Comparison of ENCODE assay signal across 30 mouse cellular contexts in genomic region chr16:90335499-90335898, GRCm38 (mm10). TPM values are rescaled to one million over a fixed set of nuclear protein-coding genes. Genes with fewer than 3 reads are reported as not detected.
DNase-seq lines count a peak whose midpoint lies in the region; ATAC-seq and TF ChIP-seq lines count a peak whose summit lies in the region.
"Had no signal": no experiment of that assay in that cellular context is flagged by ENCODE, and none has a peak within 500 bp of the region (broad histone marks: within the 10 kb centered on the region; RNA-seq: fewer than 3 reads in every experiment).

No protein-coding gene starts in this region.

- 76% methylated on average over 14 of the region's 14 CpGs for WGBS in kidney, embryonic 15.5 days
- 67% methylated on average over 14 of the region's 14 CpGs for WGBS in stomach, embryonic 15.5 days
- WGBS in stomach, postnatal 0 days, result 68% methylated on average over 14 of the region's 14 CpGs

- no peak for TF ChIP-seq CTCF in stomach, postnatal 0 days (IDR thresholded peaks at IDR 0.05; ENCODE audit: low read depth)

- no peak for ATAC-seq in kidney, embryonic 15.5 days (replicated peaks; ENCODE audit: low FRiP score)
- no peak for ATAC-seq in stomach, embryonic 15.5 days (ENCODE audit: insufficient read depth, low FRiP score, low read depth)
- ATAC-seq in stomach, postnatal 0 days (ENCODE audit: low FRiP score, low TSS enrichment), result no peak
- ATAC-seq: forebrain, embryonic 15.5 days; intestine, embryonic 16.5 days; midbrain, embryonic 13.5 days had no signal

- peaks cover 3% of the 10 kb centered on the region; the same call in 1 of the 2 replicates for H3K36me3 ChIP-seq in kidney, embryonic 15.5 days
- no peaks in the 10 kb centered on the region for H3K36me3 ChIP-seq in stomach, embryonic 15.5 days
- no peaks in the 10 kb centered on the region for H3K36me3 ChIP-seq in stomach, postnatal 0 days (ENCODE audit: control insufficient read depth, insufficient read depth, low read length)
- H3K36me3 ChIP-seq: forebrain, embryonic 10.5 days; forebrain, embryonic 15.5 days; G1E; hindbrain, embryonic 13.5 days; limb, embryonic 13.5 days; midbrain, embryonic 13.5 days had no signal

- TF ChIP-seq EP300 in stomach, postnatal 0 days (optimal IDR thresholded peaks at IDR 0.05), result no peak

- H3K4me3 ChIP-seq in kidney, embryonic 15.5 days (replicated peaks), result no peak overlapping the region
- H3K4me3 ChIP-seq in stomach, embryonic 15.5 days (replicated peaks), result no peak overlapping the region
- H3K4me3 ChIP-seq in stomach, postnatal 0 days (ENCODE audit: low read depth, low read length), result no peak overlapping the region
- H3K4me3 ChIP-seq: forebrain, embryonic 10.5 days; forebrain, embryonic 15.5 days; heart, adult 2 months; hindbrain, embryonic 13.5 days; limb, embryonic 13.5 days; megakaryocyte, embryonic 14.5 days; midbrain, embryonic 13.5 days had no signal

- 0 out of 2 replicates have a peak overlapping the region, but pooled peaks have one; percentile 6 for H3K4me2 ChIP-seq in kidney, embryonic 15.5 days
- peak overlapping the region; percentile 16; the same call in 1 of the 2 replicates for H3K4me2 ChIP-seq in stomach, embryonic 15.5 days
- no peak overlapping the region for H3K4me2 ChIP-seq in stomach, postnatal 0 days (replicated peaks; ENCODE audit: low read depth)
- H3K4me2 ChIP-seq: forebrain, embryonic 15.5 days; hindbrain, embryonic 13.5 days; limb, embryonic 13.5 days; liver, embryonic 11.5 days; midbrain, embryonic 13.5 days had no signal

- DNase-seq in kidney, adult 9 months, result no peak
- DNase-seq in stomach, postnatal 0 days (ENCODE audit: low spot score), result no peak
- DNase-seq in ZHBTc4 (ENCODE audit: low read depth, low spot score), result peak; percentile 68
- DNase-seq in testis, postnatal 14 days (ENCODE audit: low spot score), result peak; percentile 55
- DNase-seq in layer of hippocampus, adult 9-11 months, result no peak
- DNase-seq: adrenal gland, adult 2 months; adrenal gland, postnatal 36 days; B cell, adult 2 months; cerebellum, adult 18-20 months; cerebellum, postnatal 10 days; gastrocnemius, postnatal 36 days; heart, adult 2 months; heart, postnatal 4 days; kidney, adult 8-10 months; kidney, postnatal 14 days; lung, postnatal 4 days; right cerebral cortex, postnatal 4 days; thymus, adult 18-20 months; thymus, postnatal 36 days had no signal

- H3K4me1 ChIP-seq in kidney, embryonic 15.5 days, result peaks cover 11% of the 10 kb centered on the region
- no peaks in the 10 kb centered on the region for H3K4me1 ChIP-seq in stomach, embryonic 15.5 days
- H3K4me1 ChIP-seq in stomach, postnatal 0 days (replicated peaks; ENCODE audit: control insufficient read depth, insufficient read depth), result no peaks in the 10 kb centered on the region
- H3K4me1 ChIP-seq: forebrain, embryonic 15.5 days; megakaryocyte, embryonic 14.5 days; midbrain, embryonic 13.5 days had no signal

- no peaks in the 10 kb centered on the region for H3K9me3 ChIP-seq in kidney, embryonic 15.5 days (replicated peaks)
- H3K9me3 ChIP-seq in stomach, embryonic 15.5 days, result no peaks in the 10 kb centered on the region
- no peaks in the 10 kb centered on the region for H3K9me3 ChIP-seq in stomach, postnatal 0 days (ENCODE audit: control insufficient read depth, low read length)
- H3K9me3 ChIP-seq: forebrain, embryonic 10.5 days; forebrain, embryonic 15.5 days; hindbrain, embryonic 13.5 days; limb, embryonic 13.5 days; midbrain, embryonic 13.5 days had no signal

- no peak overlapping the region for H3K9ac ChIP-seq in kidney, embryonic 15.5 days
- no peak overlapping the region for H3K9ac ChIP-seq in stomach, embryonic 15.5 days
- H3K9ac ChIP-seq in stomach, postnatal 0 days (ENCODE audit: low read length), result no peak overlapping the region
- H3K9ac ChIP-seq: forebrain, embryonic 15.5 days; hindbrain, embryonic 13.5 days; limb, embryonic 13.5 days; midbrain, embryonic 13.5 days had no signal

- H3K27me3 ChIP-seq in kidney, embryonic 15.5 days, result peaks cover 6% of the 10 kb centered on the region; the same call in 1 of the 2 replicates
- no peaks in the 10 kb centered on the region for H3K27me3 ChIP-seq in stomach, embryonic 15.5 days (replicated peaks)
- no peaks in the 10 kb centered on the region for H3K27me3 ChIP-seq in stomach, postnatal 0 days (ENCODE audit: control insufficient read depth, insufficient read depth, low read length)
- H3K27me3 ChIP-seq: forebrain, embryonic 15.5 days; hindbrain, embryonic 13.5 days; limb, embryonic 13.5 days; midbrain, embryonic 13.5 days had no signal

- no peak overlapping the region for H3K27ac ChIP-seq in kidney, embryonic 15.5 days
- no peak overlapping the region for H3K27ac ChIP-seq in stomach, embryonic 15.5 days
- H3K27ac ChIP-seq in stomach, postnatal 0 days (replicated peaks), result no peak overlapping the region
- H3K27ac ChIP-seq: forebrain, embryonic 10.5 days; forebrain, embryonic 15.5 days; heart, adult 2 months; hindbrain, embryonic 13.5 days; limb, embryonic 13.5 days; midbrain, embryonic 13.5 days had no signal

RNA-seq across cellular contexts. Expression of gene Hunk, which starts 50.3 kb away (rescaled TPM):
- 11.8 and 13.5 TPM in 2 replicates for polyA plus RNA-seq in kidney, embryonic 15.5 days (2015; fragmentation: Nextera tagmentation; extraction: Ambion mirVana)
- polyA plus RNA-seq in stomach, embryonic 15.5 days (2015; fragmentation: Nextera tagmentation; extraction: Ambion mirVana), result 6.7 and 7.1 TPM in 2 replicates
- 1.8 and 1.9 TPM in 2 replicates for polyA plus RNA-seq in stomach, postnatal 0 days (2015; fragmentation: Nextera tagmentation; extraction: Ambion mirVana)
- polyA plus RNA-seq: G1E had no signal

RNA-seq across cellular contexts. Expression of gene Scaf4, which starts 51.2 kb away (rescaled TPM):
- polyA plus RNA-seq in kidney, embryonic 15.5 days (2015; fragmentation: Nextera tagmentation; extraction: Ambion mirVana), result 30.4 and 32.6 TPM in 2 replicates
- polyA plus RNA-seq in stomach, embryonic 15.5 days (2015; fragmentation: Nextera tagmentation; extraction: Ambion mirVana), result 22.2 and 25.6 TPM in 2 replicates
- 8.3 and 9.8 TPM in 2 replicates for polyA plus RNA-seq in stomach, postnatal 0 days (2015; fragmentation: Nextera tagmentation; extraction: Ambion mirVana)

Comparison
In these comparisons a context has a peak if more than half of its experiments do, and no peak if none do; other contexts are left out.
1. DNase-seq: peak in ZHBTc4 (single experiment) and testis, postnatal 14 days (single experiment); none in kidney, adult 9 months (single experiment), stomach, postnatal 0 days (single experiment) and layer of hippocampus, adult 9-11 months (single experiment).